ENCODE assay signal across 8 mouse cellular contexts in the genomic region with DNA sequence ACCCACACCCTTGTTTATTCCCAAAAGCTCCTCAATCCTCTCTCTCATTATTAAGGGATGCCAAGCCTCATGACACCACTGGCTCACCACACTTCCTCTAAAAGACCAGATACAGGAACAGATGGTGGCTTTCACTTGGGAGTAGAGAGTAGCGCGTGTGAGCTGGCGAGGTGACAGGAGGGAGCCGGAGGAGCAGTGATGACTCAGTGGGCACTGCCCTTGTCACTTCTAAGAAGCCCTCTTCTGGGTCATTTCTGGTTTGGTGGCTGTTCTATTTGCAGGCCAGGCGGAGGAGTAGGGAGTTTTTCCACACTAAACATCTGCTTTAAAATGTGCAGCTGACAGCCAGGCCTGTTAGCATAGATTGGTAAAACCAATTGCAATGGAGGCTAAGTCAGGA. TPM values are rescaled to one million over a fixed set of nuclear protein-coding genes. Genes with fewer than 3 reads are reported as not detected.
DNase-seq lines count a peak whose midpoint lies in the region.

No protein-coding gene starts in this region.

- DNase-seq in layer of hippocampus, adult 9-11 months, result peak; percentile 44
- no peak for DNase-seq in layer of hippocampus, adult 9-10 months (ENCODE audit: low spot score)
- DNase-seq in Muller cell, postnatal 12 days (ENCODE audit: inconsistent ontology term), result peak; percentile 86
- DNase-seq in cerebellum, adult 8-10 months, result peak; percentile 90
- peak; percentile 35 for DNase-seq in heart, postnatal 25 days (ENCODE audit: low spot score)
- peak; percentile 38 for DNase-seq in right cerebral cortex, postnatal 14 days
- no peak for DNase-seq in ovary, postnatal 14 days (ENCODE audit: low spot score)
- no peak for DNase-seq in liver

- intact Hi-C loops in heart, postnatal 25 days (cut with DNase I), result loop anchor here (2.0 kb wide), 1 partner anchor 35 kb away; no protein-coding TSS in a partner anchor

RNA-seq across cellular contexts. Expression of a gene that starts 11.5 kb away (rescaled TPM):
- total RNA-seq in heart, postnatal 25 days (2021), result 100 to 1,000 TPM in 1 of 2 experiments, 10 to 100 TPM in 1; 99.0 to 108 TPM

Comparison
In these comparisons a context has a peak if more than half of its experiments do, and no peak if none do; other contexts are left out.
1. DNase-seq: peak in layer of hippocampus, adult 9-11 months (single experiment), Muller cell, postnatal 12 days (single experiment), cerebellum, adult 8-10 months (single experiment), heart, postnatal 25 days (single experiment) and right cerebral cortex, postnatal 14 days (single experiment); none in layer of hippocampus, adult 9-10 months (single experiment), ovary, postnatal 14 days (single experiment) and liver (single experiment).